Mouse (Mus musculus) lung, embryonic 16.5 days (tissue): ENCODE data around the gene Cep152. TPM values are rescaled to one million over a fixed set of nuclear protein-coding genes. Genes with fewer than 3 reads are reported as not detected.

Experiments used
- ATAC-seq: fragments of 200-750 bp; cut with Nextera tagmentation; 2 replicates; pipeline ENCODE4 v1.8.0; 2017; ENCODE audit warnings: low read depth, mild to moderate bottlenecking, moderate library complexity
- H3K27ac ChIP-seq: fragments of 300-500 bp; sonication (generic); 2 replicates; pipeline ENCODE4 v1.5.1; 2014; ENCODE audit warnings: mild to moderate bottlenecking, control low read depth, low read length
- H3K27me3 ChIP-seq: fragments of 300-500 bp; sonication (generic); 2 replicates; pipeline ENCODE4 v1.6.1; 2014; ENCODE audit warnings: low read depth, low read length, mixed read lengths; ENCODE audit not compliant: control insufficient read depth, insufficient read depth
- H3K36me3 ChIP-seq: fragments of 300-500 bp; sonication (generic); 2 replicates; pipeline ENCODE4 v1.6.1; 2014; ENCODE audit warnings: low read length; ENCODE audit not compliant: control insufficient read depth, insufficient read depth
- H3K4me1 ChIP-seq: fragments of 300-500 bp; sonication (generic); replicated peaks from 2 replicates; pipeline ENCODE4 v1.6.1; 2014; ENCODE audit warnings: low read length, mixed read lengths; ENCODE audit not compliant: control insufficient read depth, insufficient read depth
- H3K4me2 ChIP-seq: fragments of 300-500 bp; sonication (generic); 2 replicates; pipeline ENCODE4 v1.6.1; 2014; ENCODE audit warnings: low read depth, low read length, control low read depth
- H3K4me3 ChIP-seq: fragments of 300-500 bp; sonication (generic); 2 replicates; pipeline ENCODE4 v1.5.1; 2014; ENCODE audit warnings: mild to moderate bottlenecking, low read length, control low read depth
- H3K9ac ChIP-seq: fragments of 300-500 bp; sonication (generic); 2 replicates; pipeline ENCODE4 v1.6.1; 2014; ENCODE audit warnings: low read length, control low read depth
- H3K9me3 ChIP-seq: fragments of 300-500 bp; sonication (generic); 2 replicates; pipeline ENCODE4 v1.6.1; 2016; ENCODE audit warnings: low read length; ENCODE audit not compliant: control insufficient read depth
- WGBS: fragments of 180-500 bp; shearing (Covaris S2); extraction: QIAGEN DNeasy Blood & Tissue Kit; methylation state at CpG from one replicate; pipeline ENCODE4 v1.1.7; 2014; 5-methylcytosine and 5-hydroxymethylcytosine counted together
- polyA plus RNA-seq: library from polyadenylated mRNA; unstranded; fragments of >200 nt; fragmentation: Nextera tagmentation; extraction: Ambion mirVana; gene quantifications from 2 replicates; pipeline ENCODE4 v1.2.1, GENCODE M21; 2015

The Cep152 gene
- polyA plus RNA-seq, 1 experiment from 2014 or later = 8.6 TPM

DNA sequence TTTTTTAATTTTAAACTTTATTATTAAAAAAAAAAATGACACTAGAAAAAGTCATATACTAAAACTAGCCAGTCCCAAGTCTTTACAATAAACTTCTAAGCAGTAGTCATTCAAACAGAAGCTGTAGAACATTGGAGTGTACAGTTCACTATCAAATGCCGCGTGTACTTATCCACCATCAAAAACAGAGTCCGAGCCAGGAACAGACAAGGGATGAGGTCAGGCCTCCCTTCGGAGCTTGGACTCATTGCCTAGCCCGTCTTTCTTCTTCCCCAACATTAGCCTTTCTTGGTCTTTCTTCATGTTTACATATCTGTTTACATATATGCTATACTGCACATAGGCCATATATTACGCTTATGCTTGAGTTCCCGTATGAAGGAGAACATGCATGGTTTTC is 9.5 kb downstream of the Cep152 start:
- H3K4me1 ChIP-seq = no peaks in the 10 kb centered on the region
- H3K9ac ChIP-seq = no peak overlapping the region
- no peak for ATAC-seq
- peaks cover 41% of the 10 kb centered on the region for H3K36me3 ChIP-seq
- no peaks in the 10 kb centered on the region for H3K9me3 ChIP-seq
- 94% methylated on average over 7 of the region's 7 CpGs for WGBS
- no peaks in the 10 kb centered on the region for H3K27me3 ChIP-seq
- H3K4me3 ChIP-seq = no peak overlapping the region
- no peak overlapping the region for H3K27ac ChIP-seq
- H3K4me2 ChIP-seq = no peak overlapping the region

DNA sequence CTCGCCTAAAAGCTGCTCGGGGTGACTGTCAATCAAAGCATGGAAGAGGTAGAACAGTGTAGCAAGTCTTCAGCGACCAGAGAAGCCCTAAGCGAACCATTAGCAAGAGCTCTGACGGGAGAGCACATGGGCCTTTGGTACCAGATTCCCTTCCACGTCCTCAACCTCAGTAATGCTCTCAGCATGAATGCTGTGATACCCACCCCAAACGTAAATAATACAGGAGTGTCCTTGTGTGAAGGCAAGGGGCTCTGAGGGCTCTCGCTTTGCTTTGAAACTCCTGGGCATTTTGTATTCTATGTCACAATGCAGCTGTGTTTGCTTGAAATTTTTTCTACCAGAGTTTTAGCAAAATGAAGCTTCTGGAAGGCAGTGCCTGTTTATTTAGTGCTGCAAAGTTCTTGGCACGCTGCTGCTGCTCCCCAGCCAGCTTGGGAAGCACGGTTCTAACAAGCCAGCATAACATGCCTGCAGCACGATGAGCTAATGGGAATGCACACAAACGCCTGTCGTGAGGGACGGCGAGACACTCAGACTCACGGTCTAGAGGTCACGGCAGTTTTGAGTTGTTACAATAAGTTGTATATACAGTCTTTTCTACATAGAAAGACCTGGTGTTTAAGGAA is 18.6 kb downstream of the Cep152 start:
- WGBS = 49% methylated on average over 17 of the region's 17 CpGs

DNA sequence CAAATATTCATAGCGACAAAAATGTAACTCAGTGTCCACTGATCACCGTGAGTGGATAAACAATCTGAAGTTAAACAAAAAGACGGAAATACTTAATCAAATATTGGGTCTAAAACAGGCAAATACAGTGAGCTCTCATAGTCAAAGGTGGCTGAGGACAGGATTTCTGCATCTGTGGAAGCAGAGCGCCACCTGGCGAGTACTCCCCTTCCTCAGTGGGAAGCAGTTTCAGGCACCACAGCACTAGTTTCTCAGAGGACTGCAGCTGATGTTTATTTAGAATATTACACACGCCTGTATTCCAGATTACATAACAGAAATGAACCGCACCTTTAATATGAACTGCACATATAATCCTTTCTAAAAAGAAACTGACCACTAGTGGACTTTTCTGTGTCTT is 20.3 kb downstream of the Cep152 start:
- Histone ChIP-seq H3K4me2 (no peak overlapping the region), H3K36me3 (peaks cover 27% of the 10 kb centered on the region), H3K9me3 (no peaks in the 10 kb centered on the region), H3K27ac (no peak overlapping the region), H3K9ac (no peak overlapping the region), H3K4me1 (peaks cover 10% of the 10 kb centered on the region), H3K4me3 (no peak overlapping the region), H3K27me3 (no peaks in the 10 kb centered on the region)
- ATAC-seq = 0 out of 2 replicates have a peak, but pooled peaks have one; percentile 35
- 40% methylated on average over 7 of the region's 7 CpGs for WGBS

More for the DNA sequence above, 18.6 kb downstream of the Cep152 start:
- peak; percentile 93 for ATAC-seq
- Histone ChIP-seq H3K27ac (peak overlapping the region; percentile 85), H3K9ac (no peak overlapping the region), H3K27me3 (no peaks in the 10 kb centered on the region), H3K9me3 (no peaks in the 10 kb centered on the region), H3K4me1 (peaks cover 10% of the 10 kb centered on the region), H3K4me3 (no peak overlapping the region), H3K36me3 (peaks cover 21% of the 10 kb centered on the region), H3K4me2 (no peak overlapping the region)

DNA sequence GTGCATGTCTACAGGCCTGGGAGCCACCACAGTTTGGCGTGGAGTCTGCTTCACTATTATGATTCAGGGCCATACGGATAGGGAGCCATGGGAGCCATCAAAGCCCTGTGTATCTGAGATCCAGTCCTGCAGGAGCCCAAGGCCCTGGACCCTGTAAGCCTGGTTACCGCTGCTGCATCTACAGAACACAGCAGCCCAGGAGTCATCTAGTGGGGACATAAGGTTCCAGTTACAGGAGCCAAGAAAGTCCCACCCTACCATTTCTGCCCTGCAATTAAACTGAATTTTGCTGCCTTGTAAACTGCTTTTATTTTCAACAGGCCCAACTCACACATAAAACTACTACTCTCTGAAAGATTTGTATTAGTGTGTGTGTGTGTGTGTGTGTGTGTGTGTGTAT is 21.9 kb downstream of the Cep152 start:
- Histone ChIP-seq H3K36me3 (peaks cover 23% of the 10 kb centered on the region), H3K4me2 (no peak overlapping the region), H3K27ac (no peak overlapping the region), H3K9me3 (no peaks in the 10 kb centered on the region), H3K27me3 (no peaks in the 10 kb centered on the region), H3K4me3 (no peak overlapping the region), H3K4me1 (peaks cover 10% of the 10 kb centered on the region), H3K9ac (no peak overlapping the region)
- WGBS = 93% methylated on average over 3 of the region's 3 CpGs
- no peak for ATAC-seq

DNA sequence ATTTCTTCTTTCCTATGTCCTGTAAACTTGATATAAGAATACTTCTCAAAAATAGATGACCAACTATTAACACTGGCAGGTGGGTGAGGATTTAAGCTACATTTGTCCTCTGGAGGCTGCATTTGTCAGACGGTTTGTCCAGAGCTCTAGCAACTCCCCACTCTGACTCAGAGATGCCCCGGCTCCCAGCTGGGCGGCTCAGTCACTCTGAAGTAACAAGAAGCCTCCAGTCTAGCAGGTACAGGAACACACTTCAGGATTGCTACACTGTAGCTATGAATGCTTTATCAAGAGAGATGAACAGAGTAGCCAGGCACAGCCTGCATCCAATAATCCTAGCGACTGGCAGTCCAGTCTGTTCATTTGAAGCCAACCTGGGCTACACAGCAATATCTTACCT is 26.0 kb downstream of the Cep152 start:
- 79% methylated on average over 4 of the region's 4 CpGs for WGBS
- ATAC-seq = no peak
- no peaks in the 10 kb centered on the region for H3K9me3 ChIP-seq
- no peaks in the 10 kb centered on the region for H3K4me1 ChIP-seq
- no peaks in the 10 kb centered on the region for H3K27me3 ChIP-seq
- no peak overlapping the region for H3K4me2 ChIP-seq
- no peak overlapping the region for H3K9ac ChIP-seq
- H3K27ac ChIP-seq = no peak overlapping the region
- H3K36me3 ChIP-seq = peaks cover 36% of the 10 kb centered on the region
- no peak overlapping the region for H3K4me3 ChIP-seq

DNA sequence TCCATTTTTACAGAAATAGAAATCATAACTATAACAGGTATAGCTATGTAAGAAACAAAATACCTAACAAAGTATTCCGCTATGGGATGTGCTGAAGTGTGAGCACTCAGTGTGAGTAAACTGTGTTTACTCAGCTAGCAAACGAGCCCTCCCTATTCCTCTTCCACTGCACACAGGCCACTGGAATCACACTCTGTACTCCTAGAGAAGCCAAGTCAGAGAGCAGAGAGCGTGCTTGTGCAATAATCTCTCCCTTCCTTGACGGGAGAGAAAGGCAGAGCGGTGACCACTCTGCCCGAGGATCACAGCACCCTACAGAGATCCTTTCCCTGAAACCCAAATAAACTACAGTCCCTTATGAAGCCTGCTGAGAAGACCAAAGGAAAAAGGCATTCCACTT is 26.7 kb downstream of the Cep152 start:
- Histone ChIP-seq H3K4me1 (no peaks in the 10 kb centered on the region), H3K27me3 (no peaks in the 10 kb centered on the region), H3K9me3 (no peaks in the 10 kb centered on the region), H3K36me3 (peaks cover 35% of the 10 kb centered on the region), H3K4me3 (no peak overlapping the region), H3K27ac (no peak overlapping the region), H3K9ac (no peak overlapping the region), H3K4me2 (no peak overlapping the region)
- WGBS = 69% methylated on average over 6 of the region's 6 CpGs
- no peak; the same call in 1 of the 2 replicates for ATAC-seq

DNA sequence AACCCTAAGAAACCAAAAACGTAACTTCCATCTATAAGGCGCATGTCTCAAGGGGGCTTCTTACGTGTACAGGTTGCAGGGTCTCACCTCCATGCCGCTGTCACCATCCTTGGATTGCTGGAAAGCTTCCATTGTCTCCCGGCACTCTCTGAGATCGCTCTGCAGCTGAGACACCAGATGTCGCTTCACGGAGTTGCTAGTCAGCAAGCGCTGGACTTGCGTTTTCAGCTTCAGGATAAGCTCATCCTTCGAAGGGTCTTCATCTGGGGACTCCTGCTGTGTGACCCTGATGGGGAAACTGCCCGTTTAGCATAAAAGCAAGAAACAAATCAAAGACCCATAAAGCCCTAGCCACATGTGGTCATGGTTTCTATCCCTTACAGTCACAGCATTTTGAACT is 30.1 kb downstream of the Cep152 start:
- Histone ChIP-seq H3K4me3 (no peak overlapping the region), H3K27ac (no peak overlapping the region), H3K9ac (no peak overlapping the region), H3K9me3 (no peaks in the 10 kb centered on the region), H3K36me3 (peaks cover 25% of the 10 kb centered on the region), H3K4me2 (no peak overlapping the region), H3K27me3 (no peaks in the 10 kb centered on the region), H3K4me1 (no peaks in the 10 kb centered on the region)
- WGBS = 94% methylated on average over 12 of the region's 12 CpGs
- no peak for ATAC-seq

DNA sequence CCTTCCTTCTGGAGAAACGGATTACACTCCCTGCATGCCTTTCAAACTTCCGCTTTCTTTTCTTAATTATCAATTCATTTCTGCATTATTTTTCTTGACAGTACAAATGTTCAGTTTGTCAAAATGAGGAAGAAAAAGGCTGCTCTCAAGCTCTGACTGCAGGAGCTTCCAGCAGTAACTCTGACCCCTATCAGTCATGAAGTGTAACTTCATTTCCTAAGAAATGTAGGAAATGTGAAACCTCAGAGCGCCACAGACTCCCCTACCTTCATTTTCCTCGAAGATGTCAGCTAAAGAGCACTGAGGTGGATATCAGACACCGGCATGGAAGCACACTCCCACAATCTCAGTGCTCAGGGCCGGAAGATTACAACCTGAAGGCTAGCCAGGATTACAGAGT is 30.8 kb downstream of the Cep152 start:
- H3K9ac ChIP-seq = no peak overlapping the region
- 82% methylated on average over 6 of the region's 6 CpGs for WGBS
- ATAC-seq = no peak
- H3K27ac ChIP-seq = no peak overlapping the region
- H3K4me1 ChIP-seq = no peaks in the 10 kb centered on the region
- H3K9me3 ChIP-seq = no peaks in the 10 kb centered on the region
- H3K27me3 ChIP-seq = no peaks in the 10 kb centered on the region
- no peak overlapping the region for H3K4me2 ChIP-seq
- H3K4me3 ChIP-seq = no peak overlapping the region
- peaks cover 27% of the 10 kb centered on the region for H3K36me3 ChIP-seq

DNA sequence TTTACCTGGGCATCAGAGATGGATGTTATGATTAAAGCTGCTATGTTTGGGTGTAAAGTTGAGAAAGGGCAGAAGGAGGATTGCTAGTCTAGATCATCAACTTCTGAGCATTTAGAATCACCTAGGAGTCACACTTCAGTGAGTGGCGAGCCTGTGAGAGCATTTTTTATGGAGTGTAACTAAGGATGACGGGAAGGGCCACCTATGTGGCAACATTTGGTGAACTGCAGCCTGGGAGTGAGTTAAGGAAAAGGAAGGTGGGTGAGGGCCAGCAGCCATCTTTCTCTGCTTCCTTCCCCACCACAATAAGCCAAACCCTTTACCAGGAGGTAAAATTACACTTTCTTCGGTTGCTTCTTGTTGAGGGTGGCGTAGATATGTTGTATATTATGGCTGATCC is 33.0 kb downstream of the Cep152 start:
- 86% methylated on average over 4 of the region's 4 CpGs for WGBS
- Histone ChIP-seq H3K36me3 (peaks cover 28% of the 10 kb centered on the region), H3K27me3 (no peaks in the 10 kb centered on the region), H3K4me3 (no peak overlapping the region), H3K9ac (no peak overlapping the region), H3K4me2 (no peak overlapping the region), H3K4me1 (no peaks in the 10 kb centered on the region), H3K27ac (no peak overlapping the region), H3K9me3 (no peaks in the 10 kb centered on the region)
- no peak for ATAC-seq

DNA sequence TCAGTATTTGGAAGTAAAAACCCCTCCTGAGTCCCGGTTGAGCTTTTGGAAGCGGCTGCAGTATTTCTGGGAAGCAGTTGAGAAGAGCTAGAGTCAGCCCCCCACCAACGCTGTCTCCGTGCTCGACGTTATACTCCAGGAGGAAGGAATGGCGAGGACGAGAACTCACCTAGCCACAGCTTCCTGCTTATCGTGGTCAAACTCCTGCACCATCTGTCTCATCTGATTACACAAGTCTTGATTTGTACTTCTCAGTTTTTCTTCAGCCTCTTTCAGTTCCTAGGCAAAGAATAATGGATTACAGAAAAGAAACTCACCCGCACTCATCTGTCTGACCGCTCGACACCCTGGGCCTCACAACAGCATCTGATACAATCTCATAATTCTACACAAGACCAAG is 35.6 kb downstream of the Cep152 start:
- no peaks in the 10 kb centered on the region for H3K4me1 ChIP-seq
- no peak overlapping the region for H3K4me3 ChIP-seq
- no peak for ATAC-seq
- 92% methylated on average over 12 of the region's 12 CpGs for WGBS
- no peaks in the 10 kb centered on the region for H3K9me3 ChIP-seq
- no peaks in the 10 kb centered on the region for H3K27me3 ChIP-seq
- H3K9ac ChIP-seq = no peak overlapping the region
- H3K36me3 ChIP-seq = peaks cover 25% of the 10 kb centered on the region
- H3K4me2 ChIP-seq = no peak overlapping the region
- H3K27ac ChIP-seq = no peak overlapping the region
